Mouse (Mus musculus) erythroblast, embryonic 14.5 days (primary cell): ENCODE results near the gene E2f3. TPM values are rescaled to one million over a fixed set of nuclear protein-coding genes. Genes with fewer than 3 reads are reported as not detected.

Experiments used
- H3K27me3 ChIP-seq: 2 replicates; pipeline ENCODE4 v1.6.1; 2012; ENCODE audit warnings: inconsistent platforms; ENCODE audit not compliant: control insufficient read depth
- H3K36me3 ChIP-seq: 2 replicates; pipeline ENCODE4 v1.6.1; 2012; ENCODE audit warnings: mild to moderate bottlenecking, inconsistent platforms; ENCODE audit not compliant: control insufficient read depth
- H3K4me1 ChIP-seq: 2 replicates; pipeline ENCODE4 v1.6.1; 2012; ENCODE audit warnings: inconsistent platforms; ENCODE audit not compliant: control insufficient read depth
- H3K4me3 ChIP-seq: replicated peaks from 2 replicates; pipeline ENCODE3; 2012; ENCODE audit warnings: moderate library complexity, mild to moderate bottlenecking, inconsistent platforms
- H3K9me3 ChIP-seq: 2 replicates; pipeline ENCODE4 v1.6.1; 2012; ENCODE audit warnings: low read length, inconsistent platforms, mixed read lengths; ENCODE audit not compliant: control insufficient read depth
- GATA1 ChIP-seq: IDR thresholded peaks from 2 replicates; pipeline ENCODE4 v1.6.1; 2012; ENCODE audit warnings: low read length, inconsistent platforms, mixed read lengths
- TAL1 ChIP-seq: IDR thresholded peaks from 3 replicates; pipeline ENCODE4 v1.6.1; 2012; ENCODE audit warnings: low read length, inconsistent platforms, mixed read lengths
- polyA plus RNA-seq: library from polyadenylated mRNA; stranded (reverse); fragments of >175 nt; gene quantifications from 2 replicates; pipeline ENCODE4 v1.2.3, GENCODE M21; 2012

E2f3 gene
- polyA plus RNA-seq, 1 experiment = 1.2 TPM

GRCm38 (mm10) chr13:29944915-29945570 lies 40.8 kb downstream of the E2f3 start:
- Histone ChIP-seq H3K36me3 (peaks cover 56% of the 10 kb centered on the region), H3K9me3 (no peaks in the 10 kb centered on the region), H3K4me1 (peaks cover 6% of the 10 kb centered on the region), H3K4me3 (no peak overlapping the region), H3K27me3 (no peaks in the 10 kb centered on the region)
- TF ChIP-seq TAL1 (no peak), GATA1 (no peak)

GRCm38 (mm10) chr13:29944493-29944892 lies 41.4 kb downstream of the E2f3 start:
- peaks cover 55% of the 10 kb centered on the region for H3K36me3 ChIP-seq
- no peak overlapping the region for H3K4me3 ChIP-seq
- H3K9me3 ChIP-seq = no peaks in the 10 kb centered on the region
- no peaks in the 10 kb centered on the region for H3K27me3 ChIP-seq
- TF ChIP-seq TAL1 (no peak), GATA1 (no peak)
- H3K4me1 ChIP-seq = peaks cover 6% of the 10 kb centered on the region

- no peaks in the 10 kb centered on the region for H3K9me3 ChIP-seq
- peaks cover 48% of the 10 kb centered on the region for H3K36me3 ChIP-seq
- no peak overlapping the region for H3K4me3 ChIP-seq
- TF ChIP-seq TAL1 = no peak
- no peak for TF ChIP-seq GATA1
- H3K4me1 ChIP-seq = peaks cover 2% of the 10 kb centered on the region; the same call in 1 of the 2 replicates
- H3K27me3 ChIP-seq = no peaks in the 10 kb centered on the region
Observed at GRCm38 (mm10) chr13:29943541-29944039, 42.3 kb downstream of the E2f3 start.

DNA sequence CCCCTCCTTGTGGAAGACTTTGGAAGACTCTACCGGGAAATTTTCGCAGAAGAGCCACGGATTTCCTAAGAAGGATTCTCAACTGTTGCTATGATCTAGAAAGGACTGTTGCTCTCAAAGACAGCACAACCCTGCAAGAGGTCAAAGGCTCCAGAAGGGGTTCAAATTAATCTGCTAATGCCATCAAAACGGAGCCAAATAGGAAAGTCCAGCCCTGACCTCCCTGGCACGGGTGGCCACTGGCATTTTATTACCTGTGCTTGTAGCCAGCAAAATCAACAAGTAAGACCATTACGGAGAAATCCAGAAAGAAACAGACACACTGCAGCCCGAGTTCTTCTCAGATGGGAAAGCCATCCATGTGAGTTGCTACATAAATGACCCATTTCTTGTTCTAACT lies 45.8 kb downstream of the E2f3 start:
- no peak overlapping the region for H3K4me3 ChIP-seq
- H3K36me3 ChIP-seq = peaks cover 45% of the 10 kb centered on the region
- no peaks in the 10 kb centered on the region for H3K9me3 ChIP-seq
- no peaks in the 10 kb centered on the region for H3K4me1 ChIP-seq
- TF ChIP-seq TAL1 (no peak), GATA1 (no peak)
- no peaks in the 10 kb centered on the region for H3K27me3 ChIP-seq

GRCm38 (mm10) chr13:29939399-29939798 lies 46.5 kb downstream of the E2f3 start:
- no peaks in the 10 kb centered on the region for H3K27me3 ChIP-seq
- TF ChIP-seq TAL1 (no peak), GATA1 (no peak)
- no peaks in the 10 kb centered on the region for H3K4me1 ChIP-seq
- H3K9me3 ChIP-seq = no peaks in the 10 kb centered on the region
- no peak overlapping the region for H3K4me3 ChIP-seq
- peaks cover 43% of the 10 kb centered on the region for H3K36me3 ChIP-seq

GRCm38 (mm10) chr13:29938776-29939175 lies 47.1 kb downstream of the E2f3 start:
- Histone ChIP-seq H3K27me3 (no peaks in the 10 kb centered on the region), H3K36me3 (peaks cover 41% of the 10 kb centered on the region), H3K4me1 (no peaks in the 10 kb centered on the region), H3K4me3 (no peak overlapping the region), H3K9me3 (no peaks in the 10 kb centered on the region)
- TF ChIP-seq GATA1 (no peak), TAL1 (no peak)

GRCm38 (mm10) chr13:29926168-29926567 lies 59.7 kb downstream of the E2f3 start:
- peaks cover 27% of the 10 kb centered on the region for H3K36me3 ChIP-seq
- H3K9me3 ChIP-seq = no peaks in the 10 kb centered on the region
- TF ChIP-seq TAL1 = no peak
- TF ChIP-seq GATA1 = no peak
- H3K4me1 ChIP-seq = no peaks in the 10 kb centered on the region
- no peak overlapping the region for H3K4me3 ChIP-seq
- no peaks in the 10 kb centered on the region for H3K27me3 ChIP-seq

GRCm38 (mm10) chr13:29919841-29920240 lies 66.0 kb downstream of the E2f3 start:
- peaks cover 62% of the 10 kb centered on the region for H3K36me3 ChIP-seq

DNA sequence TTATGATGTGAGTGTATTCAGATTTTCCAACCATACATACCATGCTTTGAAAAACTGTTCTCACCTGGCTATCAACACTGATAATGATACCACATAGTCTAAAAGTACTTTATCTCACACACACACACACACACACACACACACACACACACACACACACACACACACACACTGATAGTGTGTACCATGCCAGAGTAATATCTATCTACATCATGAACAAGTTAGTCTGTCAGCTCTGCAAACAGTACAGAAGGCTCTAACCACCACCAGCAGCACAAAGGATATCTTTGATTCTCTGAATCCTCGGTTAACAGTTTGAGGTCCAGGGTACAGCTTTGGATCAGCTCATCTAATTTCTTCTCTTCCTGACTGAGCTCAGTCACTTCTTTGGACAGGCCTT lies 69.3 kb downstream of the E2f3 start:
- Histone ChIP-seq H3K4me3 (no peak overlapping the region), H3K27me3 (no peaks in the 10 kb centered on the region), H3K36me3 (peaks cover 84% of the 10 kb centered on the region), H3K9me3 (no peaks in the 10 kb centered on the region), H3K4me1 (no peaks in the 10 kb centered on the region)
- TF ChIP-seq GATA1 = no peak
- TF ChIP-seq TAL1 = no peak

More at GRCm38 (mm10) chr13:29919841-29920240, 66.0 kb downstream of the E2f3 start:
- TF ChIP-seq GATA1 = no peak
- TF ChIP-seq TAL1 = no peak
- no peak overlapping the region for H3K4me3 ChIP-seq
- H3K27me3 ChIP-seq = no peaks in the 10 kb centered on the region
- no peaks in the 10 kb centered on the region for H3K4me1 ChIP-seq
- no peaks in the 10 kb centered on the region for H3K9me3 ChIP-seq
